Mouse (Mus musculus) embryonic facial prominence, embryonic 10.5 days (tissue): ENCODE data around the gene Scoc. TPM values are rescaled to one million over a fixed set of nuclear protein-coding genes. Genes with fewer than 3 reads are reported as not detected.
"Not testable (repeated sequence)": the region's sequence is repeated elsewhere in the genome, so short reads cannot be mapped to it uniquely, and the experiment has no call there.

Source experiments
- DNase-seq: peaks from one replicate; pipeline ENCODE4 v3.0.0-alpha.2; 2017; ENCODE audit warnings: low spot score
- H3K27ac ChIP-seq: fragments of 300-500 bp; sonication (generic); replicated peaks from 2 replicates; pipeline ENCODE4 v1.5.1; 2016; ENCODE audit warnings: mild to moderate bottlenecking
- H3K27me3 ChIP-seq: fragments of 300-500 bp; sonication (generic); replicated peaks from 2 replicates; pipeline ENCODE4 v1.6.1; 2016; ENCODE audit warnings: low read depth, mild to moderate bottlenecking; ENCODE audit not compliant: poor library complexity, severe bottlenecking
- H3K36me3 ChIP-seq: fragments of 300-500 bp; sonication (generic); replicated peaks from 2 replicates; pipeline ENCODE4 v1.6.1; 2016; ENCODE audit warnings: mild to moderate bottlenecking, moderate library complexity
- H3K4me1 ChIP-seq: fragments of 300-500 bp; sonication (generic); 2 replicates; pipeline ENCODE4 v1.6.1; 2016
- H3K4me3 ChIP-seq: fragments of 300-500 bp; sonication (generic); 2 replicates; pipeline ENCODE4 v1.5.1; 2016; ENCODE audit warnings: mild to moderate bottlenecking, moderate library complexity
- H3K9me3 ChIP-seq: fragments of 300-500 bp; sonication (generic); 2 replicates; pipeline ENCODE4 v1.6.1; 2016; ENCODE audit warnings: mild to moderate bottlenecking
- WGBS: fragments of 180-500 bp; shearing (Covaris S2); methylation state at CpG from one replicate; pipeline ENCODE4 v1.1.7; 2016; 5-methylcytosine and 5-hydroxymethylcytosine counted together
- polyA plus RNA-seq: library from polyadenylated mRNA; unstranded; fragments of >200 nt; fragmentation: Nextera tagmentation; extraction: Ambion mirVana; gene quantifications from 2 replicates; pipeline ENCODE4 v1.2.1, GENCODE M21; 2016

The Scoc gene
- polyA plus RNA-seq: 103 and 111 TPM in 2 replicates

- Histone ChIP-seq H3K27ac (no peak within 1 kb of the TSS), H3K4me1 (no peaks in the 10 kb centered on the region), H3K27me3 (no peaks in the 10 kb centered on the region), H3K36me3 (no peaks in the 10 kb centered on the region), H3K4me3 (no peak within 1 kb of the TSS), H3K9me3 (no peaks in the 10 kb centered on the region)
- no peak for DNase-seq
- WGBS: 85% methylated on average over 14 of the region's 14 CpGs
Observed at GRCm38 (mm10) chr8:83458222-83458621, at the start of gene Scoc. Gene Scoc, minus strand, starts transcription at chr8:83458391.

GRCm38 (mm10) chr8:83459606-83460005 lies 1.4 kb upstream of the Scoc start:
- 77% methylated on average over 3 of the region's 3 CpGs for WGBS
- no peak for DNase-seq
- no peaks in the 10 kb centered on the region for H3K4me1 ChIP-seq
- no peaks in the 10 kb centered on the region for H3K27me3 ChIP-seq
- H3K36me3 ChIP-seq: no peaks in the 10 kb centered on the region
- H3K4me3 ChIP-seq: no peak overlapping the region
- H3K27ac ChIP-seq: no peak overlapping the region
- H3K9me3 ChIP-seq: no peaks in the 10 kb centered on the region

GRCm38 (mm10) chr8:83457121-83457520 lies 1.1 kb downstream of the Scoc start:
- Histone ChIP-seq H3K9me3 (no peaks in the 10 kb centered on the region), H3K4me3 (no peak overlapping the region), H3K36me3 (no peaks in the 10 kb centered on the region)

GRCm38 (mm10) chr8:83451056-83451455 lies 7.1 kb downstream of the Scoc start:
- no peaks in the 10 kb centered on the region for H3K27me3 ChIP-seq
- DNase-seq: no peak
- H3K27ac ChIP-seq: no peak overlapping the region
- no peaks in the 10 kb centered on the region for H3K4me1 ChIP-seq
- H3K4me3 ChIP-seq: no peak overlapping the region
- H3K9me3 ChIP-seq: no peaks in the 10 kb centered on the region
- 31% methylated on average over 3 of the region's 3 CpGs for WGBS
- H3K36me3 ChIP-seq: no peaks in the 10 kb centered on the region

More at GRCm38 (mm10) chr8:83457121-83457520, 1.1 kb downstream of the Scoc start:
- 66% methylated on average over 6 of the region's 6 CpGs for WGBS
- no peak for DNase-seq
- no peak overlapping the region for H3K27ac ChIP-seq
- no peaks in the 10 kb centered on the region for H3K4me1 ChIP-seq
- H3K27me3 ChIP-seq: no peaks in the 10 kb centered on the region

GRCm38 (mm10) chr8:83449960-83450359 lies 8.2 kb downstream of the Scoc start:
- Histone ChIP-seq H3K27me3 (no peaks in the 10 kb centered on the region), H3K9me3 (no peaks in the 10 kb centered on the region), H3K4me3 (no peak overlapping the region), H3K4me1 (no peaks in the 10 kb centered on the region), H3K27ac (no peak overlapping the region), H3K36me3 (no peaks in the 10 kb centered on the region)
- peak; percentile 41 for DNase-seq
- WGBS: 78% methylated on average over 1 of the region's 1 CpGs

- Histone ChIP-seq H3K4me1 (peaks cover 18% of the 10 kb centered on the region), H3K9me3 (no peaks in the 10 kb centered on the region), H3K27ac (peak overlapping the region; percentile 96), H3K4me3 (peak overlapping the region; percentile 94), H3K27me3 (no peaks in the 10 kb centered on the region), H3K36me3 (peaks cover 1% of the 10 kb centered on the region)
- no peak for DNase-seq
- WGBS: 33% methylated on average over 5 of the region's 5 CpGs
Observed at GRCm38 (mm10) chr8:83443052-83443400, 15.2 kb downstream of the Scoc start.

GRCm38 (mm10) chr8:83442243-83443051 lies 15.7 kb downstream of the Scoc start:
- Histone ChIP-seq H3K36me3 (peaks cover 7% of the 10 kb centered on the region), H3K27me3 (no peaks in the 10 kb centered on the region), H3K4me3 (peak overlapping the region; percentile 94), H3K27ac (peak overlapping the region; percentile 96), H3K9me3 (no peaks in the 10 kb centered on the region), H3K4me1 (peaks cover 18% of the 10 kb centered on the region)
- WGBS: under 1% methylated on average over 64 of the region's 64 CpGs
- DNase-seq: peak; percentile 100

GRCm38 (mm10) chr8:83441656-83442242 lies 16.4 kb downstream of the Scoc start:
- Histone ChIP-seq H3K27ac (peak overlapping the region; percentile 96), H3K9me3 (no peaks in the 10 kb centered on the region), H3K27me3 (no peaks in the 10 kb centered on the region), H3K4me3 (peak overlapping the region; percentile 94), H3K36me3 (peaks cover 14% of the 10 kb centered on the region), H3K4me1 (peaks cover 18% of the 10 kb centered on the region)
- DNase-seq: no peak
- WGBS: under 1% methylated on average over 29 of the region's 29 CpGs

- DNase-seq: no peak
- H3K4me3 ChIP-seq: no peak overlapping the region
- H3K27me3 ChIP-seq: no peaks in the 10 kb centered on the region
- H3K9me3 ChIP-seq: no peaks in the 10 kb centered on the region
- no peak overlapping the region for H3K27ac ChIP-seq
- H3K36me3 ChIP-seq: peaks cover 42% of the 10 kb centered on the region
- WGBS: 75% methylated on average over 1 of the region's 1 CpGs
- H3K4me1 ChIP-seq: peaks cover 12% of the 10 kb centered on the region
Observed at GRCm38 (mm10) chr8:83437077-83437476, 21.1 kb downstream of the Scoc start.

GRCm38 (mm10) chr8:83429071-83429524 lies 29.1 kb downstream of the Scoc start:
- Histone ChIP-seq H3K36me3 (peaks cover 15% of the 10 kb centered on the region), H3K9me3 (no peaks in the 10 kb centered on the region), H3K4me3 (no peak overlapping the region), H3K27me3 (no peaks in the 10 kb centered on the region), H3K4me1 (peaks cover 3% of the 10 kb centered on the region; the same call in 1 of the 2 replicates), H3K27ac (no peak overlapping the region)
- 73% methylated on average over 4 of the region's 4 CpGs for WGBS
- no peak for DNase-seq

- H3K9me3 ChIP-seq, H3K4me3 ChIP-seq, DNase-seq, H3K4me1 ChIP-seq, H3K27me3 ChIP-seq, H3K27ac ChIP-seq: not testable (repeated sequence)
- 90% methylated on average over 3 of the region's 3 CpGs for WGBS
- H3K36me3 ChIP-seq: peaks cover 11% of the 10 kb centered on the region
Observed at GRCm38 (mm10) chr8:83428621-83429020, 29.6 kb downstream of the Scoc start.

- 84% methylated on average over 7 of the region's 7 CpGs for WGBS
Observed at GRCm38 (mm10) chr8:83426949-83427348, 31.2 kb downstream of the Scoc start.

More at GRCm38 (mm10) chr8:83426949-83427348, 31.2 kb downstream of the Scoc start:
- Histone ChIP-seq H3K9me3 (no peaks in the 10 kb centered on the region), H3K27me3 (no peaks in the 10 kb centered on the region), H3K4me3 (no peak overlapping the region), H3K27ac (no peak overlapping the region), H3K36me3 (no peaks in the 10 kb centered on the region), H3K4me1 (peaks cover 3% of the 10 kb centered on the region; the same call in 1 of the 2 replicates)
- DNase-seq: no peak
